Mouse (Mus musculus): ENCODE measurements at regions not wholly inside any gene's neighbourhood (a gene's known extent, or its start where the extent isn't known, plus 50 kb on each side); places are given as distances from the start of the nearest gene placed in this dataset.

DNA sequence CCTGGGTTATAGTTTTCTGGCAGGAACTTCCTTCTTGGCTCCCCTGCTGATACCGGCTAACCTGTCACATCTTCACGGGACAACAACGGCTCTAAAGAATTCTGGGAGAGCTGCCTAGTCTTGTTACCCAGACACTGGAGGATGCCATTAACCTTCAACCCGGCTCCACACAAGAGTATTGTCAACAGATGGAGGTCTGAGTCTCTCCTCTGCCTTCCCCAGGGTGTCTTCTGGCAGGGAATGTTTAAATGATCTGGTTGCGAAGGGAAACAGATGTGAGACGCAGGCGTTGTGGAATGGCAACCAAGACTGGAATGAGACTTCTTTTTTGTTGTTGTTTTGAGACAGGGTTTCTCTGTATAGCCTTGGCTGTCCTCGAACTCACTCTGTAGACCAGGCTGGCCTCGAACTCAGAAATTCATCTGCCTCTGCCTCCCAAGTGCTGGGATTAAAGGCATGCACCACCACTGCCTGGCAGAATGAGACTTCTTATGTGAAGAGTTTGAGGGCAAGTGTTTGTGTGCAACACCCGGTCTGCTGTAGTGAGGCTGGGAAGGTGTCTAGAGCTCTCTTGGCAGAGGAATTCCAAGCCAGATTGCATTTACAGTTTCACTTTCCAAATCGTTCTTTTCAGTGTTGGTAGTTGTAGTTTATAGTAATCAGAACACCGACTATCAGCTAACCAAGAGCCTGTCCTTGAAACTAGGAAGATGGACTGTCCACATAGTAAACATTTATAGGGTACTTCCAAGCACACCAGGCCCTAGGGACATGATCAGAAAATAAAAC lies 188.2 kb upstream of the Krr1 start:
- Histone ChIP-seq H3K4me3 (no peak overlapping the region), H3K27ac (replicated peaks) (no peak overlapping the region; the same call in 1 of the 2 replicates), H3K4me1 (replicated peaks) (peaks cover 17% of the 10 kb centered on the region), H3K4me2 (no peak overlapping the region), H3K36me3 (no peaks in the 10 kb centered on the region), H3K27me3 (no peaks in the 10 kb centered on the region), H3K9me3 (no peaks in the 10 kb centered on the region), H3K9ac (no peak overlapping the region)
- peak; percentile 57; the same call in 1 of the 2 replicates for ATAC-seq (ENCODE audit: low FRiP score, low read depth)
- 61% methylated on average over 12 of the region's 12 CpGs for WGBS

- Histone ChIP-seq H3K27me3 (no peaks in the 10 kb centered on the region), H3K4me2 (peak overlapping the region; percentile 7; the same call in 1 of the 2 replicates), H3K9ac (no peak overlapping the region), H3K4me1 (replicated peaks) (peaks cover 17% of the 10 kb centered on the region), H3K27ac (replicated peaks) (peak overlapping the region; percentile 61), H3K36me3 (no peaks in the 10 kb centered on the region), H3K9me3 (no peaks in the 10 kb centered on the region), H3K4me3 (no peak overlapping the region)
- WGBS: 39% methylated on average over 9 of the region's 9 CpGs
- peak; percentile 61; the same call in 1 of the 2 replicates for ATAC-seq (ENCODE audit: low FRiP score, low read depth)
Observed at GRCm38 (mm10) chr10:111787175-111787574, 185.3 kb upstream of the Krr1 start.

DNA sequence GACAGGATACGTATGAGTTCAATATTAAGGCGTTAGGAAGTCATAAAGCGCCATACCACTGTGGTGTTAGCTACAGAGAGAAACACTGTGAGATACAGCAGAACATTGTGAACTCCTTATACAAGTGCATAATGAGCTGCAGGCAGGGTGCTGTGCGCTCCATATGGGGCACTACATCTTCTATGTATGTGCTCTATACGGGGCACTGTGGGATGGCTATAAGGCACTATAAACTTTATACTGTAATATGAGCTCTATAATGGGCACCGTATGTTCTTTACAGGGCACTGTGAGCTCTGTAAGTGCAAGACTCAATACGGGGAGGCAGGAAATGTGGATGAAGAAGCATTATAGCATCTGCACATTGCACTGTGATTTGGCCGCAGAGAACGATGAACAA lies 183.2 kb upstream of the Krr1 start:
- no peak for ATAC-seq (ENCODE audit: low FRiP score, low read depth)
- Histone ChIP-seq H3K36me3 (no peaks in the 10 kb centered on the region), H3K27ac (replicated peaks) (no peak overlapping the region), H3K27me3 (no peaks in the 10 kb centered on the region), H3K9ac (no peak overlapping the region), H3K9me3 (no peaks in the 10 kb centered on the region), H3K4me3 (no peak overlapping the region), H3K4me1 (replicated peaks) (peaks cover 8% of the 10 kb centered on the region), H3K4me2 (no peak overlapping the region)
- WGBS: 91% methylated on average over 9 of the region's 9 CpGs

- no peak for ATAC-seq (ENCODE audit: low FRiP score, low read depth)
- 94% methylated on average over 2 of the region's 2 CpGs for WGBS
- Histone ChIP-seq H3K36me3 (no peaks in the 10 kb centered on the region), H3K27me3 (no peaks in the 10 kb centered on the region), H3K27ac (replicated peaks) (no peak overlapping the region), H3K9ac (no peak overlapping the region), H3K4me2 (no peak overlapping the region), H3K4me3 (no peak overlapping the region), H3K4me1 (replicated peaks) (peaks cover 8% of the 10 kb centered on the region), H3K9me3 (no peaks in the 10 kb centered on the region)
Observed at GRCm38 (mm10) chr10:111790911-111791310, 181.6 kb upstream of the Krr1 start.

- Histone ChIP-seq H3K27me3 (no peaks in the 10 kb centered on the region), H3K9me3 (no peaks in the 10 kb centered on the region), H3K4me3 (no peak overlapping the region), H3K9ac (no peak overlapping the region), H3K27ac (replicated peaks) (no peak overlapping the region), H3K36me3 (no peaks in the 10 kb centered on the region), H3K4me1 (replicated peaks) (no peaks in the 10 kb centered on the region), H3K4me2 (no peak overlapping the region)
- ATAC-seq (ENCODE audit: low FRiP score, low read depth): no peak
- 79% methylated on average over 5 of the region's 5 CpGs for WGBS
Observed at GRCm38 (mm10) chr10:111795056-111795455, 177.4 kb upstream of the Krr1 start.

DNA sequence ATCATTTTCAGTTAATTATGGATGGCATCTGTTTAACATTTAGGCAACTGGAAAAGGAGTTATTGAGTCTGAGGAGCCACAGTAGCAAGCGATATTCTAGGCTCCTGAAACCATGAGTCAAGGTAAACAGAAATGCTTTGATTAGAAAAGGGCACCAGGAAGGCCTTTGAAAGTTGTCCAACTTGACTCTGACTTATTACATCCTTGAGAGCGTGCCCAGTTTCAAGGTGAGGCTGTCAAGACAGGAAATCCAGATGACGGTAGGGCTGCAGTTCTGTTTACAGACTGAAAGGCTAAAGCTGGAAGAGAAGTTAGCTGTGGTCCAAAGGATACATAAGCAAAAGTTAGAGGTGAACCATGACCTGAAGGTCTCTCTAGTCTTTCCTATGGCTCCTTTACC lies 176.7 kb upstream of the Krr1 start:
- Histone ChIP-seq H3K9me3 (no peaks in the 10 kb centered on the region), H3K4me1 (replicated peaks) (no peaks in the 10 kb centered on the region), H3K4me2 (no peak overlapping the region), H3K9ac (no peak overlapping the region), H3K36me3 (no peaks in the 10 kb centered on the region), H3K27ac (replicated peaks) (no peak overlapping the region), H3K27me3 (no peaks in the 10 kb centered on the region), H3K4me3 (no peak overlapping the region)
- WGBS: 86% methylated on average over 3 of the region's 3 CpGs
- no peak for ATAC-seq (ENCODE audit: low FRiP score, low read depth)

- 83% methylated on average over 7 of the region's 7 CpGs for WGBS
- H3K4me1 ChIP-seq (replicated peaks): peaks cover 13% of the 10 kb centered on the region
- no peak overlapping the region for H3K4me2 ChIP-seq
- ATAC-seq (ENCODE audit: low FRiP score, low read depth): no peak
- H3K27me3 ChIP-seq: no peaks in the 10 kb centered on the region
- no peak overlapping the region for H3K4me3 ChIP-seq
- H3K9me3 ChIP-seq: no peaks in the 10 kb centered on the region
- no peaks in the 10 kb centered on the region for H3K36me3 ChIP-seq
- no peak overlapping the region for H3K27ac ChIP-seq (replicated peaks)
- H3K9ac ChIP-seq: no peak overlapping the region
Observed at GRCm38 (mm10) chr10:111798851-111799281, 173.6 kb upstream of the Krr1 start.

DNA sequence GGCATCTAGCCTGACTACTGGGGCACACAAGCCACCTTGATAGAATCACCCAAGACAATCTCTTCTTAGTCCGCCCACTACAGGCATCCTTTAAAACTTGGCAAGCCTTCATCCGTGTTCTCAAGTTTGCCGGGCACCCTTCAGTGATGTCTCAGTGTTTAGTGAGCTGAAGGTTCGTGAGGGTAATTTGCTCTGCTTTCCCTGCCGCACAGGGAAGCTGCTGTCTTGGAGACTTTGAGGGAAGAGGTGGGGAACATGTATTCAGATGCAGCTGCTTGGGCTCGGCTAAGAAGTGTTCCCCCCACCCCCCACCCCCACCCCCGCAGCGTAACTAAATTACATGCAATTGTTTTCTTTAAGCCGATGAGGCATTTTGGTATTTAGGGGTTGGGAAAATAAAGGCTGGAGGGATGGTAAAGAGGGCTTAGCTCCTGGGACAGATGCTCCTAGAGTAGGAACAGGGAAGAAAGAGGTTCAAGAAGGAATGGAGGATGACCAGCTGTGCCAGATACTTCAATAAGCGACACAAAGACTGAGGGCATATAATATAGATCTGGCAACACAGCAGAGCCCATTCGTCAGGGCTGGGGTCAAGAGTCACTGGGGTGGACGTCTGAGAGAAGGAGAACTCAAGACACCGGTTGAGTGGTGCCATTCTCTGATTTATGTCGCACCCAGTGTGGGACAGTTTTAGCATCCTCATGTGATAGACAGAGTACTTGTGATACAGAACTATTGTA lies 172.4 kb upstream of the Krr1 start:
- no peak overlapping the region for H3K4me3 ChIP-seq
- WGBS: 36% methylated on average over 14 of the region's 14 CpGs
- no peaks in the 10 kb centered on the region for H3K36me3 ChIP-seq
- H3K9ac ChIP-seq: no peak overlapping the region
- ATAC-seq (ENCODE audit: low FRiP score, low read depth): no peak
- no peaks in the 10 kb centered on the region for H3K9me3 ChIP-seq
- no peak overlapping the region for H3K27ac ChIP-seq (replicated peaks)
- H3K4me2 ChIP-seq: no peak overlapping the region
- peaks cover 13% of the 10 kb centered on the region for H3K4me1 ChIP-seq (replicated peaks)
- no peaks in the 10 kb centered on the region for H3K27me3 ChIP-seq

DNA sequence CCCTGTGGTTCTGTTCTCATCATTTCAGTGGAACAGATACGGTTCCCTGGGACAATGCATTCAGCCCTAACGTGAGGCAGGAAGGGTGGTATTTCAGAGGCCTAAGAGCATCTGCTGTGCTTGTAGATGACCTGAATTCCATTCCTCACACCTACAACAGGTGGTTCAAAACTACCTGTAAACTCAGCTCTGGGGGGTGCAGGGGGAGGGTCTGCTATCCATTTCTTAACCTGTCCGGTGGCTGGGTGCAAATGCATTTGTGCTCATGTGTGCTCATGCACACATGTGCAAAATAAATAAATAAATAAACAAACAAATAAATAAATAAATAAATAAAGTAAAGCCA lies 171.9 kb upstream of the Krr1 start:
- Histone ChIP-seq H3K4me2 (no peak overlapping the region), H3K27ac (replicated peaks) (no peak overlapping the region), H3K9ac (no peak overlapping the region), H3K4me3 (no peak overlapping the region), H3K9me3 (no peaks in the 10 kb centered on the region), H3K27me3 (no peaks in the 10 kb centered on the region), H3K4me1 (replicated peaks) (peaks cover 13% of the 10 kb centered on the region), H3K36me3 (no peaks in the 10 kb centered on the region)
- no peak for ATAC-seq (ENCODE audit: low FRiP score, low read depth)
- WGBS: 75% methylated on average over 3 of the region's 3 CpGs

DNA sequence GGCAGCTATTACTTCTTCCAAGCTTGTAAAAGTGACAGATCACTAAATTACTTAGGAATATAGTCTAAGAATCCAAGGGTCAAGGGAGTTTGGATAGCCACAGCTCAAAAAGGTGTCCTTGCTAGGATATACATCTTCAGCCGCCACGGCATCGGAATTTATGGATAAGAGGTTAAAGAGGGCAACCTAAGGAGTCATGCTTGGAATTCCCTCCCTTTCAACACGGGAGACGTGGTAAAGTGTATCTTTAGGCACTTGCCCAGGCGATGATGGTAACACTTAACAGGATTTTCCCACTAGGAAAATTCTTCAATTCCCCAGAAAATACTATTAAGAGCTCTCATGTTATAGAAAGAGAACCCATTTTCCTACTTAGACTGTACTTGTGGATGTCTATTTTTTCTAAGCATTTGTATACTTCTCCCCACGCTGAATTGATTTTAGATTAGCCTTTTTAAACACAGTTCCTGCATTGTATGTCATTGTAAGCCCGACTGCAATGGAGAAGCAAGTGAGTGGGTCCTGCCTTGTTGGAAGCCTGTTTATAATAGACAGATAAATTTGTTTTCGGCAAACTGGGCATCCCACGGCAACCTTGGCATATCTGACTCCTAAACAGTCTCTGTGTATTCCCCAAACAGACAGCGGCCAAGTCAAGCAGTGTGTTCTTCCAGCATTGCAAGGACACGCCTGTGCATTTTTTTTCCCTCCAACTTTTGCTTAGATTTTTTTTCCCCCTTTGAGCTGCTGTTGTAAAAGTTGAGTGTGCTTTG lies 171.3 kb upstream of the Krr1 start:
- no peaks in the 10 kb centered on the region for H3K27me3 ChIP-seq
- H3K36me3 ChIP-seq: no peaks in the 10 kb centered on the region
- H3K27ac ChIP-seq (replicated peaks): no peak overlapping the region
- H3K9me3 ChIP-seq: no peaks in the 10 kb centered on the region
- WGBS: 46% methylated on average over 12 of the region's 12 CpGs
- H3K4me2 ChIP-seq: no peak overlapping the region
- no peak for ATAC-seq (ENCODE audit: low FRiP score, low read depth)
- H3K4me1 ChIP-seq (replicated peaks): peaks cover 13% of the 10 kb centered on the region
- H3K4me3 ChIP-seq: no peak overlapping the region
- H3K9ac ChIP-seq: no peak overlapping the region

DNA sequence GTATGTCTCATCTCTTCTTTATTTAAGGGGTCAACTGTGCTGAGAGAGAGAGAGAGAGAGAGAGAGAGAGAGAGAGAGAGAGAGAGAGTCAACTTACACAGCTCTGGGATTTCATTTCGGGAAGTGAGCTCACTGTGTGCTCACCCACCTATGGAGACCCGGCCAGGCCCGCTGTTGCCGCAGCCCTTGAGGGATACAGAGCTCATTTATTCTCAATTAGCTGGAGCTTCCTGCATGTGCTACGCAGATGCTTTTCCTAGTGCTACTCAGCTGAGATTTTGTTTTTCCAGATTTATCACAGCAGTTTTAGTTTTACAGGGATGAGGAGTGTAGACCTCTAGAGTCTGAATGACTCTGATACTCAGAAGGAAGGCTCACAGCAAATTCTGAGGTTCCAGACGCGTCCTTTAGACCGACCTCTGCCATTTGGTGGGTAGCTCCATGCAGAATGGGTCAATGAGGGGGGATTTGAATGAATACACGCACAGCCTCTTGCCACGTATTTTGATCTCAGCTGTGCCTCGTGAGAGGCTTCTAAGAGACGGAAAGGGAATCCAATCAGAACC lies 170.6 kb upstream of the Krr1 start:
- Histone ChIP-seq H3K9ac (no peak overlapping the region), H3K4me2 (no peak overlapping the region), H3K4me3 (no peak overlapping the region), H3K27me3 (no peaks in the 10 kb centered on the region), H3K36me3 (no peaks in the 10 kb centered on the region), H3K9me3 (no peaks in the 10 kb centered on the region), H3K4me1 (replicated peaks) (peaks cover 13% of the 10 kb centered on the region), H3K27ac (replicated peaks) (no peak overlapping the region)
- ATAC-seq (ENCODE audit: low FRiP score, low read depth): no peak
- WGBS: 36% methylated on average over 12 of the region's 12 CpGs

DNA sequence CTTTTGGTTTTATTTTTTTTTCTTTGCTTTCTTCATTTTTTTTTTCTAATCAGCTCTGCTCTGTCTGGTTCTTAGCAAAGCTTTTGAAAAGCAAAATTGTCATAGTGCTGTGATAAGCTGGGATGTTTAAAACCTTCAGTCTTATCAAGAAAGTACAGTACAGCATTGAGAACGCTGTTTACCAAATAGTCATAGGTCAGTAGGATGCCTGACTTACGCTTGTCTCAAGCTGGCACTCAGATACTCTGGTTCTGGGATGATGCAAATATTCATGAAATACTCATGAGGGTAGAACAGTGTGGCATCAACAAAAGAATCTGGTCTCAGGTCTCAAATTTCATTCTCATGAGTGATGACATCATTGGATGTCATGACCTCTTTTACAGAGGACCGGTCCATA lies 166.1 kb upstream of the Krr1 start:
- Histone ChIP-seq H3K36me3 (no peaks in the 10 kb centered on the region), H3K27ac (replicated peaks) (no peak overlapping the region), H3K9me3 (no peaks in the 10 kb centered on the region), H3K4me3 (no peak overlapping the region), H3K4me1 (replicated peaks) (peaks cover 8% of the 10 kb centered on the region), H3K4me2 (no peak overlapping the region), H3K9ac (no peak overlapping the region), H3K27me3 (no peaks in the 10 kb centered on the region)
- no peak for ATAC-seq (ENCODE audit: low FRiP score, low read depth)
- 92% methylated on average over 3 of the region's 3 CpGs for WGBS

Data from hindbrain, embryonic 15.5 days (tissue).